Mouse (Mus musculus) adrenal gland, adult 2 months (tissue): Measurements from ENCODE around the gene Bcl2l15. TPM values are rescaled to one million over a fixed set of nuclear protein-coding genes. Genes with fewer than 3 reads are reported as not detected.

Experiments
- DNase-seq: peaks from one replicate; pipeline ENCODE4 v3.0.0; 2021
- polyA plus RNA-seq: library from polyadenylated mRNA; depleted of rRNA; stranded (reverse); fragments of >200 nt; gene quantifications from 2 replicates; pipeline ENCODE4 v1.2.3, GENCODE M21; 2012; rRNA removed
- total RNA-seq, 2 experiments: library from RNA; stranded (reverse); gene quantifications; 2 replicates each; pipeline ENCODE4 v1.2.3; 2021

Bcl2l15 gene
- total and polyA plus RNA-seq, 3 experiments = not detected

DNA sequence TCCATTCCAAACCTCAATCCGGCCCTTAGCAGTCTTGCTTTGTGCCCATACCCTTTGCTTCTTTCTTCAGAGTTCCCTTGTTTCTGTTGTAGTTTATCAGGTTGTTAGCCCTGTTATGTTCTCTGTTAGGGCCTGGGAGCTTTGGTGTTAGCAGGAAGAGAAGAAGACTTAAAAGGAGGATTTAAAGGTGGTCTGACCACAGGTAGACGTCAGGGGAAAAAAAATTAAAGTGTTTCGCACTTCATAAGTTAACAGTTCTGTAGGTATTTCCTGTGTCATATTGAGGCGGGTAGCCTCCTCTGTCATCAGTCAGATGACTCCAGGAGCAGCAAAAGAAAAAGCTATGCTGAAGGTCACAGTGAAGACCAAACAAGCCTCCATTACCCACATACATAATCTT is 35.6 kb downstream of the Bcl2l15 start:
- DNase-seq = no peak

- no peak for DNase-seq
Observed at GRCm38 (mm10) chr3:103872663-103873098, 40.3 kb downstream of the Bcl2l15 start.

DNA sequence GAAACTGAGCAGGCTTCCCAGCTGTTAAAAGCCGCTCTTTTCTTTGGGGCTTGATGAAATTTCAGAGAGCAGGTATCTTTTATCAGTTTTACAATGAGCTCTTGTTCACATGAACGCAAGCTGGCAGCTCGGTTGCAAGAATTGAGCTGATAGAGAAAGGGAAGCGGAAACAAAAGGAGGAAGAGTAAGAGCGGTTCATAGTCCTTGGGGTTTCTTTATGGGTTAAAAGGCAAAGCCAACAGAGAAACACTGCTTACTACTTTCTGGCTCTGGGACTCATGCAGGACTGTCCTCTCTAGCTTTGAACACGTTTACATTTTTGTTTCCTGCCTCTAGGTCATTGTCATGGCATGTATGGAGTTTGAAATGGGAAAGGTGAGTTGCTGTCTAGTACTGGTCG is 41.9 kb downstream of the Bcl2l15 start:
- DNase-seq = no peak

GRCm38 (mm10) chr3:103885946-103886345 is 53.5 kb downstream of the Bcl2l15 start:
- no peak for DNase-seq

DNA sequence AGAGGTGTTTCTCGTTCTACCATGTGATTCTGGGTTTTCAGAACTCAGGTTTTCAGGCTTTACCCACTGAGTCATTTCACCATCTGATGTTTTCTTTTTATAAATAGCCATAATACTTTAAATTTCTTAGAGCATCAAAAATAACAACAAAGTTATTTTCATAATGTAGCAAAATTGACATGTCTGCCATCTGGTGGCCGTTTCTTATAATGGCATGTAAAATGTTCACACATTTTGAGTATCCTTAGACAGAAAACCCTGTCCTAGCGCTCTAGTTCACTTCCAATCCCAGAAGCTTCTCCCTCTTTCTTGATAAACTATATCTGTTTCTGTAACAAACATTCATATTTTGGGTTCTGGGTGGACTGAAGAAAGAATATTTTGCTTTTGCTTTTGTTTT is 55.2 kb downstream of the Bcl2l15 start:
- peak; percentile 15 for DNase-seq

GRCm38 (mm10) chr3:103893374-103893773 is 61.0 kb downstream of the Bcl2l15 start:
- no peak for DNase-seq

Other genes starting within 250 kb of the Bcl2l15 start
- 1 to 10 TPM in 1 of 2 experiments, under 1 TPM in 1; 0.14 to 3.7 TPM for gene Atg4a-ps, start 186.5 kb upstream of the Bcl2l15 start, total RNA-seq
- gene Atg4a-ps, start 186.5 kb upstream of the Bcl2l15 start, polyA plus RNA-seq = not detected in 2 replicates
- gene Olfml3, start 94.6 kb upstream of the Bcl2l15 start, total RNA-seq = 10 to 100 TPM; 20.2 to 21.5 TPM
- 15.9 and 16.0 TPM in 2 replicates for gene Olfml3, start 94.6 kb upstream of the Bcl2l15 start, polyA plus RNA-seq
- gene Gm10964, start 93.2 kb upstream of the Bcl2l15 start, total RNA-seq = not detected
- not detected in 2 replicates for gene Gm10964, start 93.2 kb upstream of the Bcl2l15 start, polyA plus RNA-seq
- gene Hipk1, start 41.0 kb upstream of the Bcl2l15 start, total RNA-seq = 100 to 1,000 TPM; 131 to 139 TPM
- 83.4 and 88.1 TPM in 2 replicates for gene Hipk1, start 41.0 kb upstream of the Bcl2l15 start, polyA plus RNA-seq
- 10 to 100 TPM; 17.4 to 20.0 TPM for gene Dclre1b, start 23.2 kb upstream of the Bcl2l15 start, total RNA-seq
- 13.0 and 17.5 TPM in 2 replicates for gene Dclre1b, start 23.2 kb upstream of the Bcl2l15 start, polyA plus RNA-seq
- 10 to 100 TPM; 13.7 to 23.7 TPM for gene Ap4b1, start 23.1 kb upstream of the Bcl2l15 start, total RNA-seq
- 6.7 and 7.2 TPM in 2 replicates for gene Ap4b1, start 23.1 kb upstream of the Bcl2l15 start, polyA plus RNA-seq
- under 1 TPM; 0.38 to 0.49 TPM for gene Gm43064, start 23.0 kb upstream of the Bcl2l15 start, total RNA-seq
- gene Gm43064, start 23.0 kb upstream of the Bcl2l15 start, polyA plus RNA-seq = not detected in 2 replicates
- gene Ptpn22, start 27.2 kb downstream of the Bcl2l15 start, total RNA-seq = 1 to 10 TPM; 1.6 to 2.7 TPM
- 0.27 and 0.41 TPM in 2 replicates for gene Ptpn22, start 27.2 kb downstream of the Bcl2l15 start, polyA plus RNA-seq
- 10 to 100 TPM; 14.6 to 18.3 TPM for gene Rsbn1, start 81.5 kb downstream of the Bcl2l15 start, total RNA-seq
- gene Rsbn1, start 81.5 kb downstream of the Bcl2l15 start, polyA plus RNA-seq = 5.1 and 6.3 TPM in 2 replicates
- gene Phtf1, start 135.5 kb downstream of the Bcl2l15 start, total RNA-seq = 10 to 100 TPM; 14.4 to 21.2 TPM
- 12.4 and 13.9 TPM in 2 replicates for gene Phtf1, start 135.5 kb downstream of the Bcl2l15 start, polyA plus RNA-seq